Mouse (Mus musculus): ENCODE measurements around the gene Ift57. TPM values are rescaled to one million over a fixed set of nuclear protein-coding genes. Genes with fewer than 3 reads are reported as not detected.

Gene Ift57
- polyA plus RNA-seq, 1 experiment from 2014 or later = 31.2 TPM

DNA sequence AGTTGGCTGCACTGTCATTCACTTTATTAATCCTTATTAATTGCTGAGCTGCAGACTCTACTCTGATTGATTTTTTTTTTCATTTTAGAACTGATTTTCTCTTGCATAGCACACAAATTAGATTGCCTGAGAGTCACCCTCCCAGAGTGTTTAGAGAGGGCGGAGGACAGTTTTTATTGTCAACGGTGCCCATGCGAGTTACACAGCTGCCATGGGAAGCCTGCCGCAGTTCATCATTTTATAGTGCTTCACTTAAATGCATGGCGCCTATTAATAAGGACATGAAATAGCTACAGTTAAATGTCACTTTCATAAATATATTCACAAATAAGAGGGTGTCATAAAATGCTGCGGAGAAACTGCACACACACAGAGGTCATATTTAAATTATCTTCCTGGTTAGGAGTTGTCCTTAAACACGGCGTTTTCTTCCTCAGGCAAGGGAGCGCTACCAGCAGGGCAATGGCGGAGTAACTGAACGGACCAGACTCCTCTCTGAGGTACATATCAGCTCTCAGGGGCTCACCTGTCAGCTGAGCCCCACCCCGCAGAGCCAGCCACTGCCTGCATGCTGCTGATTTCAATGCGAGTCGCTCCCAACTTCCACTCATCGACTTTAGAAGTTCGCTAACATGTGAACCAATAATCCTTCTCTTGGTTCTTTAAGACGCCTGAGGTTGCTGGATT, 61.6 kb downstream of the Ift57 start:
- WGBS = 83% methylated on average over 17 of the region's 17 CpGs

GRCm38 (mm10) chr16:49761981-49762380, 62.9 kb downstream of the Ift57 start:
- Histone ChIP-seq H3K4me2 (no peak overlapping the region), H3K27ac (no peak overlapping the region), H3K9me3 (replicated peaks) (no peaks in the 10 kb centered on the region), H3K9ac (no peak overlapping the region), H3K36me3 (peaks cover 9% of the 10 kb centered on the region; the same call in 1 of the 2 replicates), H3K4me3 (replicated peaks) (no peak overlapping the region), H3K27me3 (no peaks in the 10 kb centered on the region), H3K4me1 (no peaks in the 10 kb centered on the region)
- ATAC-seq (replicated peaks; ENCODE audit: low FRiP score) = no peak
- 78% methylated on average over 5 of the region's 5 CpGs for WGBS

More for the DNA sequence above, 61.6 kb downstream of the Ift57 start:
- H3K4me3 ChIP-seq (replicated peaks) = no peak overlapping the region
- ATAC-seq (replicated peaks; ENCODE audit: low FRiP score) = no peak
- no peak overlapping the region for H3K9ac ChIP-seq
- no peak overlapping the region for H3K27ac ChIP-seq
- no peaks in the 10 kb centered on the region for H3K4me1 ChIP-seq
- no peaks in the 10 kb centered on the region for H3K9me3 ChIP-seq (replicated peaks)
- H3K27me3 ChIP-seq = no peaks in the 10 kb centered on the region
- H3K4me2 ChIP-seq = no peak overlapping the region
- peaks cover 9% of the 10 kb centered on the region; the same call in 1 of the 2 replicates for H3K36me3 ChIP-seq

GRCm38 (mm10) chr16:49766326-49766725, 67.3 kb downstream of the Ift57 start:
- WGBS = 59% methylated on average over 3 of the region's 3 CpGs
- Histone ChIP-seq H3K27ac (no peak overlapping the region), H3K4me2 (no peak overlapping the region), H3K9ac (no peak overlapping the region), H3K36me3 (peaks cover 6% of the 10 kb centered on the region; the same call in 1 of the 2 replicates), H3K4me3 (replicated peaks) (no peak overlapping the region), H3K4me1 (no peaks in the 10 kb centered on the region), H3K9me3 (replicated peaks) (no peaks in the 10 kb centered on the region), H3K27me3 (no peaks in the 10 kb centered on the region)
- ATAC-seq (replicated peaks; ENCODE audit: low FRiP score) = no peak

DNA sequence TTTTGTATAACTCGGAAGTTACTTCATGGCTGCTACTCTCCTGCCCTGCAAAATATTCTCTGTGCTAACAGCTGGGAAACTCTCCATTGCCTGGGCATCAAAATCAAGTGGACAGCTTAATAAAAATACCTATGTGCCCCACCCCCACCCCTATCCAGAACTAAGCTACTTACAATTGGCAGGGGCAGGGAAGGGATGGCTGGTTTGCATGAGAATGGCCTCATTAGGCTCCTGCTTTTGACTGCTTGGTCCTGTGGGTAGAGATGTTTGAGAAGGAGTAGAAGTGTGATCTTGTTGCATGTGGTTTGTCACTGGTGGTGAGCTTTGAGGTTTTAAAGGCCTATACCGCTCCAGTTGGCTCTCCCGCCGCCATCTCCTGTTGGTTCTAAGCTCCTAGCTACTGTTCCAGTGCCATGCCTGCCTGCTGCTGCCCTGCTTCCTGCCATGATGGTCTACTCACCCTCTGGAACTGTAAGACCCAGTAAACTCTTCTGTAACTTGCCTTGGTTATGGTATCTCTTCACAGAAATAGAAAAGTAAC, 69.5 kb downstream of the Ift57 start:
- H3K27ac ChIP-seq = no peak overlapping the region
- H3K4me2 ChIP-seq = no peak overlapping the region
- H3K36me3 ChIP-seq = peaks cover 6% of the 10 kb centered on the region; the same call in 1 of the 2 replicates
- 89% methylated on average over 4 of the region's 4 CpGs for WGBS
- H3K27me3 ChIP-seq = no peaks in the 10 kb centered on the region
- no peaks in the 10 kb centered on the region for H3K9me3 ChIP-seq (replicated peaks)
- H3K4me1 ChIP-seq = no peaks in the 10 kb centered on the region
- H3K4me3 ChIP-seq (replicated peaks) = no peak overlapping the region
- ATAC-seq (replicated peaks; ENCODE audit: low FRiP score) = no peak
- no peak overlapping the region for H3K9ac ChIP-seq

GRCm38 (mm10) chr16:49769831-49770261, 70.8 kb downstream of the Ift57 start:
- Histone ChIP-seq H3K4me1 (no peaks in the 10 kb centered on the region), H3K9me3 (replicated peaks) (no peaks in the 10 kb centered on the region), H3K27ac (no peak overlapping the region), H3K4me2 (no peak overlapping the region), H3K4me3 (replicated peaks) (no peak overlapping the region), H3K9ac (no peak overlapping the region), H3K27me3 (no peaks in the 10 kb centered on the region), H3K36me3 (no peaks in the 10 kb centered on the region)
- whole genome bisulfite sequencing = 75% methylated on average over 2 of the region's 2 CpGs
- ATAC-seq (replicated peaks; ENCODE audit: low FRiP score) = no peak; the same call in 1 of the 2 replicates

DNA sequence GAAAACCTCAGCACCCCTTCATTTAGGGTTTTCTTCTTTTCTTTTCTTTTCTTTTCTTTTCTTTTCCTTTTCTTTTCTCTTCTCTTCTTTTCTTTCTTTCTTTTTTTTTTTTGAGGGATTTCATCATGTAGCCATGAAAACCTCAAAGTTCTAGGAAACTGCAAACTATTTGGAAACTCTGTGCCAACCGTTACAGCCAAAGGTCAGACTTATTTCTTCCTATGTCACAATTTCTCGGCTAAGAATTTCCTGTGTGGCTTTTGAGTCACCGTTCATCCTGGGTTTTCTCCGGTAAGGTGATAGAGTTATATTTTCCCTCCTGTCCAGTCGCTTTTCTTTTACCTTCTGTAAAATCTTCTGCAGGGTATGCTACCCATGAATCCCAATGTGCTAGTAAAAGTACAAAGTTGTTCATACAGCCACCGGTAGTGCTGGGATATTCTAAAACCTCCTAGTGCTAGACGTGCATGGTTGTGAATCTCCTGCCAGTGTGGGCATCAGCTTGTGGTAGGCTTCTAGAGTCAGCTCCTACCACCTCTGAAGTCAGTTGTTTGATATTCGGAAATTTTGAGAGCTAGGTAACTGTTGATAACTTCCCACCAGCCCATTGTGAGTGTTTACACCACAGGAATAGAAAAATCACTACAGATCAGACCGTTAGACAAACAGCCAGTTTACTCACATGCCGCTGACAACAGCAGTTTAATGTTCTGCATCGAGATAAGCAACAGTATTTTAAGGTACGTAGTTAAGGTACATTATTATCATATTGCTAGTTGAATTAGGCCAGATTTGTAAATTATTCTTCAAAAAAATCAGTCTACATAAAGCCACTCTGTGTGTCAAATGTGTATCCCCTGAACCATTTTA, 71.5 kb downstream of the Ift57 start:
- no peak overlapping the region for H3K27ac ChIP-seq
- no peaks in the 10 kb centered on the region for H3K9me3 ChIP-seq (replicated peaks)
- no peak overlapping the region for H3K4me2 ChIP-seq
- H3K9ac ChIP-seq = no peak overlapping the region
- no peaks in the 10 kb centered on the region for H3K4me1 ChIP-seq
- no peak overlapping the region for H3K4me3 ChIP-seq (replicated peaks)
- no peak for ATAC-seq (replicated peaks; ENCODE audit: low FRiP score)
- WGBS = 83% methylated on average over 12 of the region's 12 CpGs
- H3K27me3 ChIP-seq = no peaks in the 10 kb centered on the region
- no peaks in the 10 kb centered on the region for H3K36me3 ChIP-seq

DNA sequence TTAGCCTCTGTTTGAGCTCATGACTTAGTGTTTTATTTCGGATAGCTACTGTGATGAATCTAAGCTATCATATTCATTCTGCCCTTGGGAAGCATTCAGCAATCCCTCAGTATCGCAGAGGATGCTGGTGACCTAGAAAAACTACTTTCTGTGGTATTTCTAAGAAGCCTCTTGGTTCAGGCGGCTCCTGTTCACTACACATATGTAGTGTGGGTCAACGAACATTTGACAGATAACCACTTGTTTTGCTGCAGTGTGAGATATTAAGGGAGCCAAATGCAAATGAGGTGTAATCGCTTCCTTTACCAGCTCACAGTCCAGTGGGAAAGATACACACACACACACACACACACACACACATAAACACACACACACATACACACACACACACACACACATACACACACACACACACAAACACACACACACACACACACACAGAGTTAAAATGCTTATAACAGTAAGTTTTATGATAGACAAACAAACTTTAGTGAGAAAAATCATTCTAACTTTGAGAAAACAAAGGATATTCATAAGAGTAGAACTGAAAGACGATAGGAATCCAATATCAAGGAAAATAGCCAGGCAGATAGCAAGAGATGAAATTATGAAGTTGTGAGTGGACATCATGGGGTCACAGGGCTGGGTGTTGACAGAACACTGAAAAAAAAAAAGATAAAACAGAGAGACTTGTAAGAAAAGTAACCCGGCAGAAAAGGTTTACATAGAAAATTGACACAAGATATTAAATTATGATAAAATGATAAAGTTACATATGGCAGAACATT, 72.8 kb downstream of the Ift57 start:
- H3K27me3 ChIP-seq = no peaks in the 10 kb centered on the region
- H3K4me1 ChIP-seq = no peaks in the 10 kb centered on the region
- H3K9me3 ChIP-seq (replicated peaks) = no peaks in the 10 kb centered on the region
- no peaks in the 10 kb centered on the region for H3K36me3 ChIP-seq
- WGBS = 84% methylated on average over 7 of the region's 7 CpGs
- ATAC-seq (replicated peaks; ENCODE audit: low FRiP score) = 0 out of 2 replicates have a peak, but pooled peaks have one; percentile 45
- H3K4me2 ChIP-seq = no peak overlapping the region
- H3K4me3 ChIP-seq (replicated peaks) = no peak overlapping the region
- no peak overlapping the region for H3K9ac ChIP-seq
- H3K27ac ChIP-seq = no peak overlapping the region

DNA sequence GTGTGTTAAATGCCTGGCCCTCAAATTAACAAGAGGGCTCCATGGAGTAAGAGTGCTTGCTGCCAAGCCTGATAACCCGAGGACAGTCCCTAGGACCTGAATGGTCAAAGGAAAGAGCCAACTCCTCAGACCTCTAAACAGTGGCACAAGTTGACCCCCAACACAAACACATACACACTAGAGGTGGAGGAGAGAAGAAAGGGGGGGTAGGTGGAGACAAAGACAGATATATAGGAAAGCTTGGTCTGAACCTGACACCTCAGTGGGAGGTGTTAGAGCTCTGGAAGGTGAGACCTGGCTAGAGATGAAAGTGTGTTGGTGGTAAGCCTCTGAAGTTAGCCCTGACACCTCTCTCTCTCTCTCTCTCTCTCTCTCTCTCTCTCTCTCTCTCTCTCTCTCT, 73.5 kb downstream of the Ift57 start:
- no peak for ATAC-seq (replicated peaks; ENCODE audit: low FRiP score)
- H3K4me3 ChIP-seq (replicated peaks) = no peak overlapping the region
- 29% methylated on average over 1 of the region's 1 CpGs for WGBS
- H3K4me2 ChIP-seq = no peak overlapping the region
- no peak overlapping the region for H3K9ac ChIP-seq
- no peaks in the 10 kb centered on the region for H3K36me3 ChIP-seq
- no peaks in the 10 kb centered on the region for H3K9me3 ChIP-seq (replicated peaks)
- no peak overlapping the region for H3K27ac ChIP-seq
- H3K27me3 ChIP-seq = no peaks in the 10 kb centered on the region
- no peaks in the 10 kb centered on the region for H3K4me1 ChIP-seq

DNA sequence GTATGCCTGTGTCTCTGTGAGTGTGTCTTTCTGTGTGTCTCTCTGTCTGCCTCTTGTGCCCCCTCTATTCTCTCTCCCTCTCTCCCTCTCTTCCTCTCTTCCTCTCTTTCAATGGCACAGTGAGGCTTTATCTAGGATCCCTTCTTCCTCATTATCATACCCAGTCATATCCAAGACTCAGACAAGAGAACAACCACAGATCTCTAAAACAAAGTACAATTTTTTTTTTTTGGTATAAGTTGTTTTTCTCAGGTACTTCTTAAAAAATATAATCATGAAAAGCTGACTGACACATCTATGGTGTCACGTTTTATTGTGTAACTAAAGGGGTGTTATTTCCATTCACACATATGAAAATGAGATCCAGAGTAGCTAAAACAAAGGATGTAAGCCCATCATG, 74.0 kb downstream of the Ift57 start:
- Histone ChIP-seq H3K36me3 (no peaks in the 10 kb centered on the region), H3K27me3 (no peaks in the 10 kb centered on the region), H3K4me2 (no peak overlapping the region), H3K9me3 (replicated peaks) (no peaks in the 10 kb centered on the region), H3K27ac (no peak overlapping the region), H3K4me1 (no peaks in the 10 kb centered on the region), H3K4me3 (replicated peaks) (no peak overlapping the region), H3K9ac (no peak overlapping the region)
- no peak for ATAC-seq (replicated peaks; ENCODE audit: low FRiP score)
- WGBS = 86% methylated on average over 1 of the region's 1 CpGs

GRCm38 (mm10) chr16:49774059-49775001, 75.3 kb downstream of the Ift57 start:
- 65% methylated on average over 18 of the region's 18 CpGs for WGBS
- no peaks in the 10 kb centered on the region for H3K9me3 ChIP-seq (replicated peaks)
- H3K36me3 ChIP-seq = no peaks in the 10 kb centered on the region
- H3K4me1 ChIP-seq = no peaks in the 10 kb centered on the region
- H3K27ac ChIP-seq = peak overlapping the region; percentile 37; the same call in 1 of the 2 replicates
- no peaks in the 10 kb centered on the region for H3K27me3 ChIP-seq
- ATAC-seq (replicated peaks; ENCODE audit: low FRiP score) = 0 out of 2 replicates have a peak, but pooled peaks have one; percentile 12
- H3K4me2 ChIP-seq = no peak overlapping the region
- no peak overlapping the region for H3K9ac ChIP-seq
- no peak overlapping the region for H3K4me3 ChIP-seq (replicated peaks)
